Mouse (Mus musculus) heart, postnatal 0 days (tissue): Measurements from ENCODE around the gene Axl.

Experiments
- CTCF ChIP-seq: IDR thresholded peaks from 2 replicates; pipeline ENCODE4 v1.5.1; 2016; ENCODE audit warnings: antibody characterized with exemption, control low read depth, low read depth
- EP300 ChIP-seq: IDR thresholded peaks from 2 replicates; pipeline ENCODE4 v1.6.1; 2016; ENCODE audit warnings: antibody characterized with exemption, low read depth

DNA sequence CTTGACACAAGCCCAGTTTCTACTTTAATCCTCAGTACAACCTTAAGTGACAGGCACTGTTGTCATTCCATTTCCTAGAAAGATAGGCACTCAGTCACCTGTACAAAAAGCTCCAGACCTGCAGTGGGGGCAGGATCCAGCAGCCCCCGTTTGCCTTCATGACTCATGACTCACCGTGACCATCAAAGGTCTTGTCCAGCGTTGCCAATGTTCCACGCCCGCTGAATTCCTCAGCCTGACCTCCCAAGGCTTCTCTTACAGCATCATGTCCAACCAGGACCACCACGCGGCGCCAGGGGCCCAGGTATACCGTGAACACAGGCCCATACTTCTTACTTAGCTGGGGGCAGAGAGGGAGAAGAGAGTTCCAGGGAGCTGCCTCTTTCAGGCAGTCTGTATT lies 26.2 kb upstream of the Axl start:
- TF ChIP-seq CTCF (no peak), EP300 (no peak)
